Mouse (Mus musculus) myocyte (in vitro differentiated cells): ENCODE data around the gene Syk. TPM values are rescaled to one million over a fixed set of nuclear protein-coding genes. Genes with fewer than 3 reads are reported as not detected.

Source experiments
- H3K27me3 ChIP-seq: one replicate; pipeline ENCODE4 v1.6.1; 2011; ENCODE audit not compliant: control insufficient read depth, insufficient read depth, insufficient read length
- H3K36me3 ChIP-seq: one replicate; pipeline ENCODE4 v1.6.1; 2011; ENCODE audit not compliant: control insufficient read depth, insufficient read depth
- H3K4me2 ChIP-seq: one replicate; pipeline ENCODE4 v1.6.1; 2011; ENCODE audit warnings: low read depth, control low read depth
- H3K4me3 ChIP-seq: one replicate; pipeline ENCODE4 v1.5.1; 2011; ENCODE audit warnings: mild to moderate bottlenecking, control low read depth, moderate library complexity
- H3K79me2 ChIP-seq: one replicate; pipeline ENCODE4 v1.6.1; 2011; ENCODE audit not compliant: control insufficient read depth, insufficient read depth
- H3ac ChIP-seq: one replicate; pipeline ENCODE4 v1.6.1; 2011; ENCODE audit not compliant: control insufficient read depth, insufficient read length
- CEBPB ChIP-seq: IDR thresholded peaks from 2 replicates; pipeline ENCODE4 v1.6.1; 2011; ENCODE audit warnings: mild to moderate bottlenecking, moderate library complexity; ENCODE audit not compliant: poor library complexity, insufficient read depth, severe bottlenecking
- E2F4 ChIP-seq: IDR thresholded peaks from one replicate; pipeline ENCODE4 v1.6.1; 2011; ENCODE audit warnings: mild to moderate bottlenecking, control low read depth, moderate library complexity; ENCODE audit not compliant: insufficient read depth
- MAX ChIP-seq: IDR thresholded peaks from one replicate; pipeline ENCODE4 v1.6.1; 2011; ENCODE audit warnings: low read depth, mild to moderate bottlenecking, control low read depth
- MYOD1 ChIP-seq, 3 experiments: IDR thresholded peaks; one replicate each; pipeline ENCODE4 v1.6.1; 2011; ENCODE audit warnings: control low read depth in 2 of 3, low read depth in 2 of 3, mild to moderate bottlenecking in 2 of 3, moderate library complexity in 1 of 3; ENCODE audit not compliant: insufficient read length in 2 of 3, control insufficient read depth in 1 of 3
- MYOG ChIP-seq, 3 experiments: IDR thresholded peaks; one replicate each; pipeline ENCODE4 v1.6.1; 2011; ENCODE audit warnings: control low read depth in 2 of 3, low read depth in 2 of 3, mild to moderate bottlenecking in 2 of 3; ENCODE audit not compliant: insufficient read length in 2 of 3, control insufficient read depth in 1 of 3, insufficient read depth in 1 of 3
- POLR2A ChIP-seq: IDR thresholded peaks from one replicate; pipeline ENCODE4 v1.6.1; 2011; ENCODE audit warnings: low read depth, mild to moderate bottlenecking, control low read depth, moderate library complexity; ENCODE audit not compliant: insufficient read length
- POLR2AphosphoS2 ChIP-seq: IDR thresholded peaks from one replicate; pipeline ENCODE4 v1.6.1; 2011; ENCODE audit warnings: low read depth, control low read depth; ENCODE audit not compliant: insufficient read length
- REST ChIP-seq: IDR thresholded peaks from one replicate; pipeline ENCODE4 v1.6.1; 2011; ENCODE audit warnings: mild to moderate bottlenecking, control low read depth, moderate library complexity; ENCODE audit not compliant: insufficient read depth, insufficient read length
- SRF ChIP-seq: IDR thresholded peaks from one replicate; pipeline ENCODE4 v1.6.1; 2011; ENCODE audit warnings: low read depth; ENCODE audit not compliant: control insufficient read depth, insufficient read length
- TCF12 ChIP-seq: IDR thresholded peaks from one replicate; pipeline ENCODE4 v1.6.1; 2011; ENCODE audit warnings: mild to moderate bottlenecking, control low read depth; ENCODE audit not compliant: poor library complexity, insufficient read depth, severe bottlenecking
- TCF3 ChIP-seq: IDR thresholded peaks from one replicate; pipeline ENCODE4 v1.6.1; 2011; ENCODE audit warnings: low read depth, control low read depth; ENCODE audit not compliant: insufficient read length
- USF1 ChIP-seq: IDR thresholded peaks from one replicate; pipeline ENCODE4 v1.6.1; 2011; ENCODE audit warnings: low read depth, mild to moderate bottlenecking, control low read depth, moderate library complexity
- polyA plus RNA-seq: library from polyadenylated mRNA; unstranded; fragments of >200 nt; fragmentation: generic; extraction: Trizol; gene quantifications from one replicate; pipeline ENCODE4 v1.2.1, GENCODE M21; 2012; ENCODE audit warnings: missing spikeins

Gene Syk
- polyA plus RNA-seq, 1 experiment = 0.42 TPM

DNA sequence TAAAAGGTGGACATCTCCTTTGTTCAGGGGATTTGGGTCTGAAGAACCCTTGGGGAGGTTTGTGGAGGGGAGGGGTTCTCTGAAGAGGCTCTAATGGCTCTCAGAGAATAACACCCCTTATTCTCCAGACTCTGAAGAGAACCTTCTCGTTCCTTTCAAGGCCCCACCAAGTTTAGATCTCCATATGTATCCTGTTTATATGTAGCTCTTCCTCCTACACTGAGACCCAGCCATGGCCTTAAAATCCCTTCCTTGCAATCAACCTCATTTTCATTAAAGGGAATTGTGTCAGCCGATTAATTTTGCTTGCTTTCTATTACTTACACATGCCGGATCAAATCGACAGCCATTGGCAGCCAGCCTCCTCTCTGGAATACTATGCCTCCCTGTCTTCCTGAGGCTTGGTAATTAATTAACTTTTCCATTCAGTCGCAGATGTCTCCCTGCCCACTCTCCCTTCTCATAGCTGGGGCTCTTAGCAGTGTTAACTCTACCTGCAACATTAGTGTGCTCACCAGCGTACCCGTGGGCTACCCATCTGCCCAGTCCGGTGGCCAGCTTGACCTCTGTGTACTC lies 13.7 kb upstream of the Syk start:
- Histone ChIP-seq H3K4me3 (no peak overlapping the region), H3K36me3 (no peaks in the 10 kb centered on the region), H3ac (no peak overlapping the region), H3K27me3 (no peaks in the 10 kb centered on the region), H3K79me2 (no peaks in the 10 kb centered on the region), H3K4me2 (no peak overlapping the region)
- TF ChIP-seq TCF3 = no peak
- TF ChIP-seq SRF = no peak
- TF ChIP-seq REST = no peak

- H3K36me3 ChIP-seq = no peaks in the 10 kb centered on the region
- TF ChIP-seq POLR2A = no peak
- no peak for TF ChIP-seq TCF3
- TF ChIP-seq SRF = no peak
- TF ChIP-seq POLR2AphosphoS2 = no peak
- no peak for TF ChIP-seq MYOD1 (IDR thresholded peaks at IDR 0.05; ENCODE audit: control insufficient read depth in 1 of 3, insufficient read length in 2 of 3, low read depth in 2 of 3)
- TF ChIP-seq MYOG (IDR thresholded peaks at IDR 0.05; ENCODE audit: control insufficient read depth in 1 of 3, insufficient read depth in 1 of 3, insufficient read length in 2 of 3, low read depth in 2 of 3) = no peak
- TF ChIP-seq USF1 = no peak
- TF ChIP-seq REST = no peak
- TF ChIP-seq CEBPB = no peak
- TF ChIP-seq MAX = no peak
- no peak for TF ChIP-seq E2F4
- no peak for TF ChIP-seq TCF12
- H3K27me3 ChIP-seq = no peaks in the 10 kb centered on the region
- no peak overlapping the region for H3ac ChIP-seq
- no peak overlapping the region for H3K4me3 ChIP-seq
- H3K79me2 ChIP-seq = no peaks in the 10 kb centered on the region
- H3K4me2 ChIP-seq = no peak overlapping the region
Observed at GRCm38 (mm10) chr13:52570276-52570675, 12.7 kb upstream of the Syk start.

- H3K79me2 ChIP-seq = no peaks in the 10 kb centered on the region
- H3K4me3 ChIP-seq = no peak overlapping the region
- H3K4me2 ChIP-seq = no peak overlapping the region
- no peaks in the 10 kb centered on the region for H3K27me3 ChIP-seq
- TF ChIP-seq MYOG (IDR thresholded peaks at IDR 0.05; ENCODE audit: control insufficient read depth in 1 of 3, insufficient read depth in 1 of 3, insufficient read length in 2 of 3, low read depth in 2 of 3) (no peak), REST (no peak), POLR2A (no peak), SRF (no peak), USF1 (no peak), MAX (no peak), E2F4 (no peak), TCF3 (no peak), CEBPB (no peak), MYOD1 (IDR thresholded peaks at IDR 0.05; ENCODE audit: control insufficient read depth in 1 of 3, insufficient read length in 2 of 3, low read depth in 2 of 3) (no peak)
- H3K36me3 ChIP-seq = no peaks in the 10 kb centered on the region
- H3ac ChIP-seq = no peak overlapping the region
Observed at GRCm38 (mm10) chr13:52571591-52572384, 11.2 kb upstream of the Syk start.

- Histone ChIP-seq H3K4me2 (no peak overlapping the region), H3ac (no peak overlapping the region), H3K36me3 (no peaks in the 10 kb centered on the region), H3K79me2 (no peaks in the 10 kb centered on the region), H3K4me3 (no peak overlapping the region), H3K27me3 (no peaks in the 10 kb centered on the region)
- no peak for TF ChIP-seq USF1
- TF ChIP-seq E2F4 = no peak
- TF ChIP-seq POLR2AphosphoS2 = no peak
- no peak for TF ChIP-seq TCF12
- TF ChIP-seq MYOG (IDR thresholded peaks at IDR 0.05; ENCODE audit: control insufficient read depth in 1 of 3, insufficient read depth in 1 of 3, insufficient read length in 2 of 3, low read depth in 2 of 3) = no peak
- no peak for TF ChIP-seq MYOD1 (IDR thresholded peaks at IDR 0.05; ENCODE audit: control insufficient read depth in 1 of 3, insufficient read length in 2 of 3, low read depth in 2 of 3)
- TF ChIP-seq SRF = no peak
- no peak for TF ChIP-seq REST
- no peak for TF ChIP-seq MAX
- no peak for TF ChIP-seq POLR2A
- TF ChIP-seq TCF3 = no peak
- no peak for TF ChIP-seq CEBPB
Observed at GRCm38 (mm10) chr13:52572451-52573446, 10.2 kb upstream of the Syk start.
